Mouse (Mus musculus): ENCODE data around the gene Nsmf.

Gene Nsmf

DNA sequence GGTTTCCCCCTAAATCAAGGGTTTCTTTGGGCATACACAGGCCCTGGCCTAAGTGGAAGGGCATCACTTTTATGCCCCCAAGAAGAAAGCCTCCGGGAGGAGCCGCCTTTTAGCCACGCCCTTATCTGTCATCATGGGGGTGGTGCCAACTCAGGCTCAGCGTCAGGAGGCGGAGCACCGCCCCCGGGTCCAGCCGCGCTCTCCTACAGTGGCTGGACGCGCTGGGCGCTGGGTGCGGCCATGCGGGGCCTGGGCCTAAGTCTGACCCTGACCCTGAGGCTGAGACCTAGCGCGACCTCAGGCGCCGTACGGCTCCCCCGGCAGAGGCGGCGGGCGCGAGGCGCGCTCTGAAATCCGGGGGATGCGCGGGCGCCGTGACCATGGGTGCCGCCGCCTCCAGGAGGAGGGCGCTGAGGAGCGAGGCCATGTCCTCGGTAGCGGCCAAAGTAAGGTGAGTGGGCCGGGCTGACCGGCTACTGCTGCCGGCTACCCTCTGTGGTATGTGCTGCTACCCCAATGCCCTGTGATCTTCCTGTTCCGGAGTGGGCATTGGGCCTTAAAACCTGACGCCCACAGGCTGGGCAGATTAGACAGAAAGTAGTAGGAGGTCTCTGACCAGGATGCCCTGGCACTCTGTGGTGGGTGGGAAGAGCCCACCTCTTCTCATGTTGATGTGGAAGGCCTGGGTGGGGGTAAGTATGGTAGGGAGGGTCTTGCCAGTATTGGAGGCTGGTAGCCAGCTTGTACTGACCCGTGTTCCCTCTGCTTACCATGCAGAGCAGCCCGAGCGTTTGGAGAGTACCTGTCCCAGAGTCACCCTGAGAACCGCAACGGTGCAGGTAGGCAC, at the start of gene Nsmf:
Gene Nsmf (plus strand): TSS at position 135 of the 847 bp plus-strand sequence.
- DNase-seq (ENCODE audit: low spot score): peak; percentile 43

DNA sequence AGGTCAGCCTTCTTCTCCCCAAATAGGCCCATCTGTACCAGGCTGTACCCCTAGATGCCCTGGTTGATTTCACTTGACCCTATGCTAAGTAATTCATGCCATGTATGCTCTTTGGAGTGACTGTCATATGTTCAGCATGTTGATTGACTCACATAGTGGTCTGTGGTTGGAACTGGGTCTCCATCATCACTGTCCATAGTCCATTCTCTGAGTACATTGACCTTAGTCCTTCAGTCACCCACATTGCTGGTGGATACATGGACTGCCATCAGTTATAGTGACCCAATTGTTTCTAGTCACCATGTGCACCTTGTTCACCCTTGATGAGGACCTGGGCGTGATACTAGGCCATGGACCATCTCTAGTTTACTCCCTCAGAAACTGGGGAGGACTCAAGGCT, 47.4 kb upstream of the Nsmf start:
- no peak for DNase-seq (ENCODE audit: low spot score)

DNA sequence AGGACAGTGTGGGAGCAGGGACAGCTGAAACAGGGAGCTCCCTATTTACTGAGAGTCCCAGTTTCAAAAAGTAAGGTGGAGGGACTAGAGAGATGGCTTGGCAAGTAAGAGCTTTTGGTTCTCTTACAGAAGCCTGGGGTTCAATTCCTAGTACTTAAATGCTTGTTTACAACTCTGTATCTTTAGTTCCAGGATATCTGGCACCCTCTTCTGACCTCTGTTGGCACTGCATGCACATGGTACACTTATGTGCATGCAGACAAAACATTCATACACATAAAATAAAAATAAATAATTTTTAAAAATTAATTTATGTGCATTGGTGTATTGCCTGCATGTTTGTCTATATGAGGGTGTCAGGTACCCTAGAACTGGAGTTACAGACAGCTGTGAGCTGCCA, 45.9 kb upstream of the Nsmf start:
- no peak for DNase-seq (ENCODE audit: low spot score)

DNA sequence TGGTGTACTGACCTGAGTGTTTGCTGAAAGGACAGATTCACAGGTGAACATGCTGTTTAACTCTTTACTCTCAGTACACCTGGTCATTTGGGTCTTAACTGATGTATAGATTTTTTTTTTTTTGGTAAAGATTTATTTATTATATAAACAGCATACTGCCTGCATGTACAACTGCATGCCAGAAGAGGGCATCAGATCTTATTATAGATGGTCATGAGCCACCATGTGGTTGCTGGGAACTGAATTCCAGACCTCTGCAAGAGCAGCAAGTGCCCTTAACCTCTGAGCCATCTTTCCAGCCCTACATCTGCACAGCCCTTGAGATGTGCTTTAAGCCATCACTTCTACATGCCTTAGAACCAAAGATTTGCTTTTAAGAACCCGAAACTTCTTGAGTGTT, 31.5 kb upstream of the Nsmf start:
- DNase-seq (ENCODE audit: low spot score): no peak

DNA sequence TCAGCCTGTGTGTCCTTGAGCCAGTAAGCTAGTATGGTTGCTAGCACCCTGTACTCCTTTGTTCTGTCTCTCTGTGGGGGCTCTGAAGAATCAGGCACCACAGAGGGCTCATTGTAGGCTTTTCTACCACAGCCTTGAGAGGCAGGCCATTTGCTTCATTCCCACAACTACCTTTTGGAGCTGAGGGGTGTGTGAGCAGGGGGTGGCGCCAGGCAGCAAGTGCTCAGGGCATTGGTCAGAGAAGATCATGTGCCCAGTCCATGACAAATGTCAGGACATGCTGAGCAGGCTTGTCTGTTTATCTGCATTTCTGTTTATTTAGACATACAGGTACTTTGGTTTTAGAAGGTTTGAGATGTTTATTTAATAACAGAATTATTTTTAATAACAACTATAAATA, 29.0 kb upstream of the Nsmf start:
- no peak for DNase-seq (ENCODE audit: low spot score)

DNA sequence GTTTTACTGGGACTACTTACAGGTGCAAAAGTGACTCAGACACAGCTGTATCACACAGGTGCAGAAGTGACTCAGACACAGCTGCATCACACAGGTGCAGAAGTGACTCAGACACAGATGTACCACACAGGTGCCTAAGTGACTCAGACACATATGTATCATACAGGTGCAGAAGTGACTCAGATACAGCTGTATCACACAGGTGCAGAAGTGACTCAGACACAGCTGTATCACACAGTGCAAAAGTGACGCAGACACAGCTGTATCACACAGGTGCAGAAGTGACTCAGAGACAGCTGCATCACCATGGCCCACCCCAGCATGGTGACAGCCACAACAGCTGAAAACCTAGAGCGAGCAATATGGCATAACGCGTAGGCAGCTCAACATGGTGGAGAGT, 19.2 kb upstream of the Nsmf start:
- DNase-seq (ENCODE audit: low spot score): no peak

DNA sequence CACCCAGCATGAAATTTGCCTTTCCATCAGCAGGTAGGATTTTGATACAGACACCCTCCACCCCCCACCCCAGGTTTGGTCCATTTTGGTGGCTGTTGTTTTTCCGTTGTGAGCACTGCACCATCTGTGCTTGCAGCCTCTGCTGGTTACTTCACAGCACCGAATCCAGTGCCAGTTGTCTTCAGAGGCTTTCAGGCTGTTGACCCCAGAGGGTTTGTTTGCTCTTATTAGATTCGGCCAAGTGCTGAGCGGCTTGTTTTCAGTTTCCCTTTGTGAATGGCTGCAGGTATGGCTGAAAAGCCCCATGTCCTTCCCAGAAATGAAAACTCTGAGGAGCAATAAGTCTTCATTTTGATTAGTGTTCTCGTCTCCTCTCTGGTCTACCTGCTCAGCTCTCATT, 14.1 kb upstream of the Nsmf start:
- no peak for DNase-seq (ENCODE audit: low spot score)

DNA sequence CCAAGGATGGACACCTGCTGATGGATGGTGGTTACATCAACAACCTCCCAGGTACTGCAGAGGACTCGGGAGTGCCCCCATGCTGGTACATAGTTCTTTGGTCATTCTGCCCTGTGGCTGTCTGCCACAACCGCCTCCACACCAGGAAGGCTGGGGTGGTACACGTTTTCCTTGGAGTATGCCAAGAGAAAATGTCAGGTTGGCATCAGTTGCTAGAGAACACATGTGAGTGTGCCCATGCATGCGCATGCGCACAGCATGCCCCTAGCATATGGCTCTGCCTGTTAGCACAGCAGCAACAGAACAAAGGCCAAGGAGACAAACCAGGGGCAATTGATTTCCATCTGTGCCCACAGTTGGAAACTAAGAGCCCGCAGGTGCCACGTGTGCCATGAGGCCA, 3.2 kb upstream of the Nsmf start:
- DNase-seq (ENCODE audit: low spot score): no peak

DNA sequence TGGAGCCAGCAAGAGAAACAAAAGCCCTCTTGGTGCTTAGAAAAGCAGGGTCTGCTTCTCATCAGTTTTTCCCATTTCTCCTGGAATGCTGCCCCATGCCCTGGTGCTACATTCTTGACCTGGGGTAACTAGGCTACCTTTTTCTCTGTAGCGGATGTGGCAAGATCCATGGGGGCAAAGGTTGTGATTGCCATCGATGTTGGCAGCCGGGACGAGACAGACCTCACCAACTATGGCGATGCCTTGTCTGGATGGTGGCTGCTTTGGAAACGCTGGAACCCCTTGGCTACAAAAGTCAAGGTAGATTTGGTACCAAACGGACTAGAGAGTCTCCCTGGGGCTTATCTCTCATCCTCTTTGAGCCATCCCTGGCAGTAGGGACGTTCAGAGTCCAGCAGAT, 2.7 kb upstream of the Nsmf start:
- no peak for DNase-seq (ENCODE audit: low spot score)

DNA sequence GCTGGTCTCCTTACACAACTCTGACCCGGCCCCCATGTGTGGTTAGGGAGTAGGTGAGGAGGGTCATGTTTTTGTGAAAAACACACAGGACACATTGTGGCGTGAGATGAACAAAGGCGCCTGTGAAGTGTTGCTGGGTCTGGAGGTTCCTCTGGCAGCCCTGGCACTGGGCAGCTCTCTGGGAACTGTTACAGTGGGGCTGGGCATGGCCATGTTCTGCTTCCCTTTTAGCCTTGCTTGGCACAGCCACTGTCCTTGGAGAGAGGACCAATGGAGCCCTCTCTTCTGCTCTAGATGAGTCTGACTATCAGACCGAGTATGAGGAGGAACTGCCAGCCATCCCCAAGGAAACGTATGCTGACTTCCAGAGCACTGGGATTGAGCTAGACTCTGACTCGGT, 1.1 kb upstream of the Nsmf start:
- no peak for DNase-seq (ENCODE audit: low spot score)

DNA sequence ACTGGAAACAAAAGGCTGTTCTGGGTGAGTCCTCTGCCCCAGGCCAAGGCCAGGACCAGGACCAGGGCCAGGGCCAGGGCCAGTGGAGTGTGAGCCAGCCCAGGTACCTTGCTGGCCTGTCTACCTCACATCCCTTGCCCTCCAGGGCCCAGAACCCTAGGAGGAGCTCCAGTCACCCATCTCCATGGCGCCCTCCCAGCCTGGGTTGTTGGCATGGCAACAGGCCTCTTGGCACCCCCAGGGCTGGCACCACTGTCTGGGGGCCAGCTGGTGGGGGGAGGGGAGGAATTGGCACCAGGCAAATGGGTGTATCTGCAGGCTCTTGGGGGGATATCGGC, 882 bp downstream of the Nsmf start:
- no peak for DNase-seq (ENCODE audit: low spot score)

DNA sequence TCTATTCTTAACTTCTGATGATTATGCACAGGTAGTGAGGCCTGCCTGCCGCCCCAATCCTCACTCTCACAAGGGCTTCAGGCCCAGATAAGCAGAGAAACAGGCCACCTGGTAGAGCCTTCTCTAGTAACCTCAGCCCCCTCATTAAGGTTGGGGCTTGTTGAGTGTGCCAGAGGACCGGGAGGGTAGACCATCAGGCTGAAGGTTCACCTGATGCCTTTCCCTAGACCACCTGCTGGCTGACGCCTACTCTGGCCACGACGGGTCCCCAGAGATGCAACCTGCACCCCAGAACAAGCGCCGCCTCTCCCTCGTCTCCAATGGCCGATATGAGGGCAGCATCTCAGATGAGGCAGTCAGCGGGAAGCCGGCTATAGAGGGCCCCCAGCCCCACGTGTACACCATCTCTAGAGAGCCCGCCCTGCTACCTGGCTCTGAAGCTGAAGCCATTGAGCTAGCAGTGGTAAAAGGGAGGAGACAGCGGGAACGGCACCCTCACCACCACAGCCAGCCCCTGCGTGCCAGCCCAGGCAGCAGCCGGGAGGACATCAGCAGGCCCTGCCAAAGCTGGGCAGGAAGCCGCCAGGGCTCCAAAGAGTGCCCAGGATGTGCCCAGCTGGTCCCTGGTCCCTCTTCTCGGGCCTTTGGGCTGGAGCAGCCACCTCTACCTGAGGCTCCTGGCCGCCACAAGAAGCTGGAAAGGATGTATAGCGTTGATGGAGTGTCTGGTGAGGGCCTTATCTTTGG, 1.4 kb downstream of the Nsmf start:
- no peak for DNase-seq (ENCODE audit: low spot score)

DNA sequence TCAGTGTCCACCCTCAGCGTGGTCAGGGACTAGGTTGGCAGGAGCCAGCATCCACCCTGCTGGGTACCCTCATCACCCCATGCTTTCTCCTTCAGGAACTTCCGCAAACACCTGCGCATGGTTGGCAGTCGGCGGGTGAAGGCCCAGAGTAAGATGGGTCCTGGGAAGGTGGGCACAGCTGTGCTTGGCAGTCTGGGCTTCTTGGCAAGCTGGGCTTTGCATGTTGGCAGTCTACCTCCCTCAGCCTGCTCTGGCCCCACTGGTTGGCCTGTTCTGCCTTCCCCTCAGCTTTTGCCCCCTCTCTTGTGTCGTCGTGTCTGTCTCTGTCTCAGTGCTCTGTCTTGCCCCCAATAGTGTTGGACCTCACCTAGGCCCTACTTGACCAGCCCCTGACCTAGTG, 4.8 kb downstream of the Nsmf start:
- no peak for DNase-seq (ENCODE audit: low spot score)

DNA sequence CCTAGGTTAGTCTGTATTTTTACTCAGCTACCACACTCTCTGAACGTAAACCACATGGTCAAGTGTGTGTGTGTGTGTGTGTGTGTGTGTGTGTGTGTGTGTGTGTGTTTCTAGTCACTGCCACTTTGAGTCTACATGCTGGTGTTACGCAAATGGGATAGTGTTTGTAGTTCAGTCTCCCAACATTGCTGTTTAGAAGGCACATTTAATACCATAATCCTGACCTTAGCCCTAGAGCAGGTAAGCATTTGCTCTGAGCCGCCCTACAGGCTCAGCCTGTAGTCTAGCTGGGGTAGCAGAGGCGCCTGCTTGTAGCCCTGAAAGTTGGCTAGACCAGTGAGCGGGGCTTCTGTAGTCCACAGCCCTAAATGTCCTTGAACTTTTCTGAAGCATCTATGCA, 9.4 kb downstream of the Nsmf start:
- no peak for DNase-seq (ENCODE audit: low spot score)

DNA sequence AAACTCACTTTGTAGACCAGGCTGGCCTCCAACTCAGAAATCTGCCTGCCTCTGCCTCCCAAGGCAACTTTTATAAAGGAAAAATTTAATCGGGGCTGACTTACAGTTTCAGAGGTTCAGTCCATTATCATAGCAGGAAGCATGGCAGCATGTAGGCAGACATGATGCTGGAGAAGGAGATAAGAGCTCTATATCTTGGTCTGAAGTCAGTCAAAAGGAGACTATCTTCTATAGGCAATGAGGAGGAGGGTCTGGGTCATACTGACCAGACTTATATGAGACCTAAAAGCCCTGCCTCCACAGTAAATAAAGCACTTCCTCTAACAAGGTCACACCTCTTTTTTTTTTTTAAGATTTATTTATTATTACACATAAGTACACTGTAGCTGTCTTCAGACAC, 10.1 kb downstream of the Nsmf start:
- no peak for DNase-seq (ENCODE audit: low spot score)

DNA sequence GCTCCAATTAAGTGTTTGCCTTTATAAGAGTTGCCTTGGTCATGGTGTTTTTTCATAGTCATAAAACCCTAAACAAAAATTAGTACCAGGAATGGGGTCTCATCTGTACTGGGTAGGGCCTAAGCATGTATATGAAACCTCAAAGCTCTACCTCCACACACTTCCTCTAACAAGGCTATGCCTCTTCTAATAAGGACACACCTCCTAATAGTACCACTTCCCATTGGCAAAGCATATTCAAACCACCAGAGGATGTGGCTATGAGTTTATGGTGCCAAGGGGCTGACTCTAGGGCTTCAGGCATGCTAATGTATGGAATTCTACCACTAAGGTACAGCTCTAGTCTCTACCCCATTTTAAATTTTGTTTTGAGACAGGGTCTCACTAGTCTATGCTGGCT, 11.4 kb downstream of the Nsmf start:
- no peak for DNase-seq (ENCODE audit: low spot score)

DNA sequence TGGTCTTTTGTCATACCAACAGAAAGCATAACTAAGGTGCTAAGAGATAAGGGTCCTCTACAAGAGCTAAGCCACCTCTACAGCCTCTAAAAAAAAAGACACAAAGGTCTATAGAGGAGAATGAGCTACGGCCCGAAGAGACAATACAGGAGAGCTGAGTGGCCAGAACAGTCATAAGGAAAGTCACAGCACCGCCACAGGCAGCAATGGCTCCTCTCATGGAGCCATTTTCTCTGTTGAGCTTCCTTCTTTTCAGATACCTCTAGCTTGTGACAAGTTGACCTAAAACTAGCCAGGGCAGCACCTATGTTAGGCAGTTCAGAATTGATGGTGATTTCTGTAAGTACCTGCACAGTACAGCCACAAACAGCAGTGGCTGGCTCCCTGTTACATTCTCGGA, 12.4 kb downstream of the Nsmf start:
- DNase-seq (ENCODE audit: low spot score): no peak

DNA sequence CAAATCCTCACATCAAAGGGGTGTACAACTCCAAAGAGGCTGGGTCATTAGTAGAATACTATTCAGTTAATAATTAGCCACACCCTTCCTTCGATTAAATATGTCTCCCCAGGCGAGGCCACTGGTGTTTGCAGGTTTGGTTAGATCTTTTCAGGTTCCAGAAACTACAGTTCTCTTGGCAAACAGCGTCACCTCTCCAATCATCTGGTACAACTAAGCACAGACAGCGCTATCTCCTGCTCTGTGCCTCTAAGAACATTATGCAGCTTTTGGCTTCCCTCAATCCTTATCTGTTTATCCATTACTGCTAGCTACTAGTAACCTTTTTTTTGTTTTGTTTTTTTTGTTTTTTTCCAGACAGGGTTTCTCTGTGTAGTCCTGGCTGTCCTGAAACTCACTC, 15.4 kb downstream of the Nsmf start:
- no peak for DNase-seq (ENCODE audit: low spot score)

DNA sequence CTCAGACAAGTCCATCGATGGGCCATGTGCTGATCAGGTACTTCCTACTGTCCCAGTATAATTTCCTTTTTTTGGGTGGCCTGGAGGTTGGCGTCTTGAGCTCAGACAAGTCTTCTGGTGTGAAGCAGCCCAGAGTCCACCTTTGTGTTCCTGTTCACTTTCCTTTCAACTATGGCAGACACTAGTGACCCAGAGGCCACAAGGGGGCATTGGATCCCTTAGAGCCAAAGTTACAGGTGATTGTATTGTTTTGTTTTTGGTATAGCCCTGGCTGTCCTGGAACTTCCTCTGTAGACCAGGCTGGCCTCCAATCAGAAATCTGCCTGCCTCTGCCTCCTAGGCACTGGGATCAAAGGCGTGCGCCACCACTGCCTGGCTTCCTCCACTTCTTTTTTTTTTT, 18.2 kb downstream of the Nsmf start:
- no peak for DNase-seq (ENCODE audit: low spot score)

DNA sequence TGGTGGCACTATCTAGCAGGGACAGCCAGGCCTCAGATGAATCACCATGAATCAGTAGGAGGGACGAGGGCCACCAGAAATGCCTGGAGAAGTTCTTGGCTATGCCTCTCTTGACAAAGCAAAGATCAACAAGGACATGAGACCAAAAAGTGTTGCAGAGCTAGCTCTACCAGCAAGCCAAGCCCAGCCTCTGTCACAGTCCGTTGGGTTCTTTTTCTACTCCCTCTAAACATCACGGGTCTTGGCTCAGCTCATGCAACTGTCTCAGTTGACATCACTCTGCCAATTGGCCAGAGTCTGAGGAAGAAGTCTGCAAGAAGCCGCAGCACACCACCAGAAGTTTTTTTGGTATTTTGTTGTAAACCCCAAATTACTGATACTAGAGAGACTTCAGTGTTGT, 21.4 kb downstream of the Nsmf start:
- no peak for DNase-seq (ENCODE audit: low spot score)

DNA sequence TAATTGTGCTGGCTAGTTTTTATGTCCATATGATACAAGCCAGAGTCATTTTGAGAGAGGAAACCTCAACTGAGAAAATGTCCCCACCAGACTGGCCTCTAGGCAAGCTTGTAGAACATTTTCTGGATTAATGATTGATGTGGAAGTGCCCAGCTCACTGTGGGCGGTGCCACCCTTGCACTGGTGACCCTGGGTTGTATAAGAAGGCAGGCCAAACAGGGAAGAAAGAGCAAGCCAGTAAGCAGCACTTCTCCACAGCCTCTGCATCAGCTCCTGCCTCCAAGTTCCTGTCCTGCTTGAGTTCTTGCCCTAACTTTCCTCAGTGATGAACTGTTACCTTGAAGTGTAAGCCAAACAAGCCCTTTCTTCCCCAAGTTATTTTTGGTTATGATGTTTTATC, 24.8 kb downstream of the Nsmf start:
- DNase-seq (ENCODE audit: low spot score): no peak

DNA sequence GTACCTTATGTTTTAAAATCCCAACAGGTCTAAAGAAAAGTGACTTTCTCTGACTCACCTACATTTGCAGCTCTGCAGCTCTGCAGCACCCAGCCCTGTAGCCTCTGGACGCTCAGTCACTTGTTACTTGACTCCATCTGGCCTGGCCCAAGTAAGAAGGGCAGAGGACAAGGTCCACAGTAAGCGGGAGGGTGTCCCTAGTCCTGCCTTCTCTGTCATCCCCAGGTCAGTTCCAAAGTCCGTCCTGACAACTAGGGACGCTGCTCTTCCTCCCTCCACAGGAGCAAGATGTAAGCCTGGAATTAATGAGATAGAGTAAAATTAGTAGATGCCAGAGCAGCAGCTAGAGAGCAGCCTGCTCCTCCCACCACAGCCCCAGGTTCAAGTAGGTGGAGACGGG, 25.9 kb downstream of the Nsmf start, which contains the start of gene Entpd8:
Gene Entpd8 (plus strand): TSS at position 229 of the 400 bp plus-strand sequence.
- no peak for DNase-seq (ENCODE audit: low spot score)

DNA sequence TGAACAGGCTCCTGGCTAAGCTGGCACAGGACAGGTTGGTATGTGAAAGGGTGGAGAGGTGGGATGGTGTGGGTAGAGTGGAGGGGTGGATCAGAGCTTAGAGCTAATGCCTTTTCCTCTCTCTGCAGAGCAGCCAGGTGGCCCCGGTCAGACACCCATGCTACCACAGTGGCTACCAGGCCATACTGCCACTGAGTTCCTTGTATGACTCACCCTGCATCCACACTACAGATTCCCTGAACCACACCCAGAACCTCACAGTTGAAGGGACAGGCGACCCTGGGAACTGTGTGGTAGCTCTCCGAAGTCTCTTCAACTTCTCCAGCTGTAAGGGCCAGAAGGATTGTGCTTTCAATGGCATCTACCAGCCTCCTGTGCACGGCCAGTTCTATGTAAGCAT, 29.5 kb downstream of the Nsmf start:
- no peak for DNase-seq (ENCODE audit: low spot score)

DNA sequence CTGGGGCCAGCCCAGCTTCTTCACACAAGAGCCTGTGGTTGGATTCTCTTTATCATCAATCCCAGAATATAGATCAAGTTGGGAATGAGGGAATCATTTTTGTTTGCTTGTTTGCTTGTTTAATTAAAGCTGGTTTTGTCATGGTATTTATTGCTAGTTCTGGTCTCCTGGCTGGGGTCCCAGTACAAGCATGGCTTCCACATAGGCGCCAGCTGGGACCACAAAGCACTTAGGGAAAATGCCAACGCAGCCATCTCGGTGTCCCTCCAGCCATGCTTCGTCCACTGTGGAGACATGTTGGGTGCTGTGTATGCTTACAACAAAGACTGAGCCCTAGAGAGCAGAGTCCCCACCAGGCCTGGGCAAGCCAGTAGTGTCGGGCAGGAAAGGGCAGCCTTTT, 31.4 kb downstream of the Nsmf start:
- DNase-seq (ENCODE audit: low spot score): no peak
